Mouse (Mus musculus) liver, postnatal 0 days (tissue): ENCODE results near the gene Ly6g6f.

Experiments
- CTCF ChIP-seq: sonication (generic); IDR thresholded peaks from 2 replicates; pipeline ENCODE4 v1.5.1; 2016; ENCODE audit warnings: antibody characterized with exemption, low read depth
- EP300 ChIP-seq: IDR thresholded peaks from 2 replicates; pipeline ENCODE4 v1.6.1; 2016; ENCODE audit warnings: antibody characterized with exemption, low read depth, mild to moderate bottlenecking

- no peak for TF ChIP-seq EP300
- TF ChIP-seq CTCF: no peak
These were observed 14.7 kb downstream of the Ly6g6f start for GRCm38 (mm10) chr17:35070556-35071229.
